Mouse (Mus musculus): ENCODE results near the gene Ndufs5. TPM values are rescaled to one million over a fixed set of nuclear protein-coding genes. Genes with fewer than 3 reads are reported as not detected.
A peak's percentile ranks its signal among the peaks of the same experiment; 100 is the strongest.

The Ndufs5 gene
- total RNA-seq, 1 experiment from 2014 or later: 103 TPM

GRCm38 (mm10) chr4:123690311-123690710 is 27.7 kb downstream of the Ndufs5 start:
- ATAC-seq (replicated peaks; ENCODE audit: low read depth, poor library complexity, severe bottlenecking): no peak

- ATAC-seq (replicated peaks; ENCODE audit: low read depth, poor library complexity, severe bottlenecking): peak; percentile 27
Observed at GRCm38 (mm10) chr4:123687025-123687781, 30.8 kb downstream of the Ndufs5 start.

GRCm38 (mm10) chr4:123686368-123687024 is 31.5 kb downstream of the Ndufs5 start:
- no peak; the same call in 1 of the 2 replicates for ATAC-seq (replicated peaks; ENCODE audit: low read depth, poor library complexity, severe bottlenecking)

GRCm38 (mm10) chr4:123685506-123686242 is 32.3 kb downstream of the Ndufs5 start:
- ATAC-seq (replicated peaks; ENCODE audit: low read depth, poor library complexity, severe bottlenecking): no peak

GRCm38 (mm10) chr4:123685046-123685445 is 33.0 kb downstream of the Ndufs5 start:
- ATAC-seq (replicated peaks; ENCODE audit: low read depth, poor library complexity, severe bottlenecking): no peak

- ATAC-seq (replicated peaks; ENCODE audit: low read depth, poor library complexity, severe bottlenecking): no peak
Observed at GRCm38 (mm10) chr4:123684260-123684659, 33.7 kb downstream of the Ndufs5 start, which contains the start of gene Macf1. TSS of gene Macf1 (minus strand) at chr4:123684360.

GRCm38 (mm10) chr4:123682291-123682690 is 35.7 kb downstream of the Ndufs5 start:
- ATAC-seq (replicated peaks; ENCODE audit: low read depth, poor library complexity, severe bottlenecking): no peak

- peak; percentile 56 for ATAC-seq (replicated peaks; ENCODE audit: low read depth, poor library complexity, severe bottlenecking)
Observed at GRCm38 (mm10) chr4:123680962-123681361, 37.0 kb downstream of the Ndufs5 start.

- ATAC-seq (replicated peaks; ENCODE audit: low read depth, poor library complexity, severe bottlenecking): no peak
Observed at GRCm38 (mm10) chr4:123677060-123677804, 40.8 kb downstream of the Ndufs5 start.

- no peak for ATAC-seq (replicated peaks; ENCODE audit: low read depth, poor library complexity, severe bottlenecking)
Observed at GRCm38 (mm10) chr4:123670598-123670997, 47.4 kb downstream of the Ndufs5 start.

- ATAC-seq (replicated peaks; ENCODE audit: low read depth, poor library complexity, severe bottlenecking): no peak
Observed at GRCm38 (mm10) chr4:123669696-123670095, 48.3 kb downstream of the Ndufs5 start.

- 0 out of 2 replicates have a peak, but pooled peaks have one; percentile 36 for ATAC-seq (replicated peaks; ENCODE audit: low read depth, poor library complexity, severe bottlenecking)
Observed at GRCm38 (mm10) chr4:123667260-123667867, 50.6 kb downstream of the Ndufs5 start.

GRCm38 (mm10) chr4:123666517-123666916 is 51.5 kb downstream of the Ndufs5 start:
- peak; percentile 31; the same call in 1 of the 2 replicates for ATAC-seq (replicated peaks; ENCODE audit: low read depth, poor library complexity, severe bottlenecking)

GRCm38 (mm10) chr4:123665681-123666278 is 52.2 kb downstream of the Ndufs5 start:
- ATAC-seq (replicated peaks; ENCODE audit: low read depth, poor library complexity, severe bottlenecking): no peak

- no peak for ATAC-seq (replicated peaks; ENCODE audit: low read depth, poor library complexity, severe bottlenecking)
Observed at GRCm38 (mm10) chr4:123664951-123665661, 52.9 kb downstream of the Ndufs5 start.

- peak; percentile 53 for ATAC-seq (replicated peaks; ENCODE audit: low read depth, poor library complexity, severe bottlenecking)
Observed at GRCm38 (mm10) chr4:123664021-123664950, 53.7 kb downstream of the Ndufs5 start.

GRCm38 (mm10) chr4:123663688-123663965 is 54.4 kb downstream of the Ndufs5 start:
- ATAC-seq (replicated peaks; ENCODE audit: low read depth, poor library complexity, severe bottlenecking): no peak
